Comparison of ENCODE assay signal across 28 mouse cellular contexts in genomic region chr16:10490503-10491150, GRCm38 (mm10). TPM values are rescaled to one million over a fixed set of nuclear protein-coding genes. Genes with fewer than 3 reads are reported as not detected.
DNase-seq lines count a peak whose midpoint lies in the region; ATAC-seq and TF ChIP-seq lines count a peak whose summit lies in the region.
"Had no signal": no experiment of that assay in that cellular context is flagged by ENCODE, and none has a peak within 500 bp of the region (broad histone marks: within the 10 kb centered on the region; RNA-seq: fewer than 3 reads in every experiment).

No protein-coding gene starts in this region.

- no peak overlapping the region for H3K4me3 ChIP-seq in heart, embryonic 13.5 days
- no peak overlapping the region; the same call in 1 of the 2 replicates for H3K4me3 ChIP-seq in heart, embryonic 10.5 days
- H3K4me3 ChIP-seq in lung, adult 2 months (replicated peaks; ENCODE audit: extremely low read depth, low read depth, low read length): peak overlapping the region; percentile 39
- peak overlapping the region; percentile 10; the same call in 1 of the 2 replicates for H3K4me3 ChIP-seq in brown adipose tissue, adult 24 weeks (ENCODE audit: insufficient read depth, low read depth, low read length)
- H3K4me3 ChIP-seq: erythroblast, embryonic 14.5 days; forebrain, embryonic 12.5 days; forebrain, embryonic 15.5 days had no signal

- no peak overlapping the region for H3K27ac ChIP-seq in heart, embryonic 13.5 days (replicated peaks)
- no peak overlapping the region for H3K27ac ChIP-seq in heart, embryonic 10.5 days
- H3K27ac ChIP-seq in brown adipose tissue, adult 24 weeks (replicated peaks; ENCODE audit: low read depth, low read length): no peak overlapping the region
- H3K27ac ChIP-seq: embryonic facial prominence, embryonic 10.5 days; embryonic facial prominence, embryonic 13.5 days; forebrain, embryonic 12.5 days; forebrain, embryonic 15.5 days; hindbrain, embryonic 10.5 days; hindbrain, embryonic 13.5 days; intestine, embryonic 15.5 days had no signal

- no peak for TF ChIP-seq POLR2A in lung, adult 2 months (IDR thresholded peaks at IDR 0.05; ENCODE audit: borderline replicate concordance, extremely low read depth, low read depth, low read length)

- H3K9ac ChIP-seq in heart, embryonic 13.5 days: no peak overlapping the region
- H3K9ac ChIP-seq: forebrain, embryonic 15.5 days; intestine, embryonic 15.5 days had no signal

- peaks cover 72% of the 10 kb centered on the region for H3K27me3 ChIP-seq in heart, embryonic 13.5 days (replicated peaks)
- peaks cover 39% of the 10 kb centered on the region for H3K27me3 ChIP-seq in heart, embryonic 10.5 days (ENCODE audit: insufficient read depth, poor library complexity, severe bottlenecking)
- H3K27me3 ChIP-seq: Patski had no signal

- no peak for ATAC-seq in heart, embryonic 13.5 days (ENCODE audit: extremely low read depth, insufficient number of reproducible peaks, low FRiP score, low TSS enrichment)
- ATAC-seq: forebrain, embryonic 15.5 days; hindbrain, embryonic 16.5 days; intestine, embryonic 15.5 days; Patski had no signal

- no peak for TF ChIP-seq CTCF in lung, adult 2 months (IDR thresholded peaks at IDR 0.05; ENCODE audit: insufficient read depth, low read length)

- no peak for DNase-seq in heart, embryonic 10.5 days (ENCODE audit: low spot score)
- no peak for DNase-seq in lung, adult 2 months
- DNase-seq in lung, postnatal 25 days (ENCODE audit: low spot score): no peak
- peak; percentile 51 for DNase-seq in A20 (ENCODE audit: low read depth, low spot score)
- DNase-seq in cerebellum, adult 8-10 months: no peak
- DNase-seq: adrenal gland, postnatal 10 days; adrenal gland, postnatal 36 days; cerebellum, adult 11 months; cerebellum, adult 2 months; cerebellum, postnatal 10 days; cerebellum, postnatal 36 days; embryo, embryonic 11 days; gastrocnemius, postnatal 25 days; heart, adult 18-20 months had no signal

- no peaks in the 10 kb centered on the region for H3K9me3 ChIP-seq in heart, embryonic 13.5 days
- no peaks in the 10 kb centered on the region for H3K9me3 ChIP-seq in heart, embryonic 10.5 days
- H3K9me3 ChIP-seq: embryonic facial prominence, embryonic 10.5 days; embryonic facial prominence, embryonic 13.5 days; forebrain, embryonic 12.5 days; forebrain, embryonic 15.5 days; G1E; hindbrain, embryonic 10.5 days; hindbrain, embryonic 13.5 days; intestine, embryonic 15.5 days had no signal

- peaks cover 15% of the 10 kb centered on the region for H3K4me1 ChIP-seq in heart, embryonic 13.5 days
- H3K4me1 ChIP-seq in heart, embryonic 10.5 days: peaks cover 12% of the 10 kb centered on the region
- 0 out of 2 replicates have a peak, but pooled peaks cover 2% of the 10 kb centered on the region for H3K4me1 ChIP-seq in lung, adult 2 months (ENCODE audit: control insufficient read depth, insufficient read depth, low read length)
- H3K4me1 ChIP-seq in brown adipose tissue, adult 24 weeks (ENCODE audit: control insufficient read depth, insufficient read depth, insufficient read length, low read length): no peaks in the 10 kb centered on the region
- H3K4me1 ChIP-seq: forebrain, embryonic 12.5 days; intestine, embryonic 15.5 days had no signal

- 0 out of 2 replicates have a peak overlapping the region, but pooled peaks have one; percentile 71 for H3K4me2 ChIP-seq in heart, embryonic 13.5 days

- H3K36me3 ChIP-seq in heart, embryonic 13.5 days: no peaks in the 10 kb centered on the region
- no peaks in the 10 kb centered on the region for H3K36me3 ChIP-seq in heart, embryonic 10.5 days
- H3K36me3 ChIP-seq: embryonic facial prominence, embryonic 10.5 days; embryonic facial prominence, embryonic 13.5 days; forebrain, embryonic 12.5 days; forebrain, embryonic 15.5 days; G1E; hindbrain, embryonic 10.5 days; hindbrain, embryonic 13.5 days; intestine, embryonic 15.5 days had no signal

- WGBS in heart, embryonic 13.5 days: 71% methylated on average over 18 of the region's 18 CpGs
- 72% methylated on average over 18 of the region's 18 CpGs for WGBS in heart, embryonic 10.5 days
- WGBS in lung, adult 2 months: 73% methylated on average over 18 of the region's 18 CpGs

RNA-seq across cellular contexts. Expression of gene Ciita, which starts 10.8 kb away (rescaled TPM):
- 0.17 and 0.29 TPM in 2 replicates for polyA plus RNA-seq in heart, embryonic 13.5 days (2015; fragmentation: Nextera tagmentation; extraction: Ambion mirVana)
- polyA plus RNA-seq in heart, embryonic 10.5 days (2016; fragmentation: Nextera tagmentation; extraction: Ambion mirVana): 0.05 and 0.27 TPM in 2 replicates
- 13.2 and 13.3 TPM in 2 replicates for polyA plus RNA-seq in lung, adult 2 months (2012; rRNA removed)
- 0.67 and 1.3 TPM in 2 replicates for polyA plus RNA-seq in brown adipose tissue, adult 24 weeks (2012; ENCODE audit: insufficient read depth, insufficient read length, missing spikeins)
- polyA plus RNA-seq: C2C12; erythroblast, embryonic 14.5 days; G1E had no signal

RNA-seq across cellular contexts. Expression of gene Tvp23a, which starts 43.5 kb away (rescaled TPM):
- 3.9 and 4.1 TPM in 2 replicates for polyA plus RNA-seq in heart, embryonic 13.5 days (2015; fragmentation: Nextera tagmentation; extraction: Ambion mirVana)
- polyA plus RNA-seq in heart, embryonic 10.5 days (2016; fragmentation: Nextera tagmentation; extraction: Ambion mirVana): 6.0 and 9.2 TPM in 2 replicates
- 0.63 and 1.2 TPM in 2 replicates for polyA plus RNA-seq in lung, adult 2 months (2012; rRNA removed)
- polyA plus RNA-seq in brown adipose tissue, adult 24 weeks (2012; ENCODE audit: insufficient read depth, insufficient read length, missing spikeins): 0.87 TPM in 1 of 2 replicates, not detected in the other
- polyA plus RNA-seq: erythroblast, embryonic 14.5 days; G1E had no signal

RNA-seq across cellular contexts. Expression of gene Dexi, which starts 52.2 kb away (rescaled TPM):
- polyA plus RNA-seq in heart, embryonic 13.5 days (2015; fragmentation: Nextera tagmentation; extraction: Ambion mirVana): 13.3 and 15.0 TPM in 2 replicates
- 11.9 and 13.8 TPM in 2 replicates for polyA plus RNA-seq in heart, embryonic 10.5 days (2016; fragmentation: Nextera tagmentation; extraction: Ambion mirVana)
- 56.1 and 59.5 TPM in 2 replicates for polyA plus RNA-seq in lung, adult 2 months (2012; rRNA removed)
- polyA plus RNA-seq in brown adipose tissue, adult 24 weeks (2012; ENCODE audit: insufficient read depth, insufficient read length, missing spikeins): 12.4 and 13.4 TPM in 2 replicates

RNA-seq across cellular contexts. Expression of gene Clec16a, which starts 54.5 kb away (rescaled TPM):
- polyA plus RNA-seq in heart, embryonic 13.5 days (2015; fragmentation: Nextera tagmentation; extraction: Ambion mirVana): 24.9 and 29.7 TPM in 2 replicates
- polyA plus RNA-seq in heart, embryonic 10.5 days (2016; fragmentation: Nextera tagmentation; extraction: Ambion mirVana): 24.5 and 27.3 TPM in 2 replicates
- polyA plus RNA-seq in lung, adult 2 months (2012; rRNA removed): 12.7 and 18.3 TPM in 2 replicates
- polyA plus RNA-seq in brown adipose tissue, adult 24 weeks (2012; ENCODE audit: insufficient read depth, insufficient read length, missing spikeins): 25.4 and 29.0 TPM in 2 replicates

Comparison
In these comparisons a context has a peak if more than half of its experiments do, and no peak if none do; other contexts are left out.
1. H3K4me3 ChIP-seq: peak in lung, adult 2 months (single experiment) and brown adipose tissue, adult 24 weeks (single experiment); none in heart, embryonic 13.5 days (single experiment) and heart, embryonic 10.5 days (single experiment).